Mouse (Mus musculus): ENCODE results near the gene Cplx2.

The Cplx2 gene

DNA sequence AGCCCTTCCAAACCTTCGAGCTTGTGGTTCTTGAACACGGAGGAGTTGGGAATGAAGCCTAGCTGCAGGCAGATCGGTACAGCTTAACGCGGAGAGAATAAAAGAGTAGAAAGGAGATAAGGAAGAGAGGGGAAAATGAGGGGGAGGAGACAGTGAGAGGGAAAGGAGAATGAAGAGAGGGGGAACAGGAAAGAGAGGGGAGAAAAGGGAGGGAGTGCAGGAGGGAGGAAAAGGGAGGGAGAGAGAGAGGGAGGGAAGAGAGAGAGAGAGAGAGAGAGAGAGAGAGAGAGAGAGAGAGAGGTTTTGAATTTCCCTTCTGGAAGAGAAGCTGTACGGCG lies at the start of gene Cplx2:
Gene Cplx2, plus strand, starts transcription at position 301 of the 338 bp plus-strand sequence.
- DNase-seq = no peak

DNA sequence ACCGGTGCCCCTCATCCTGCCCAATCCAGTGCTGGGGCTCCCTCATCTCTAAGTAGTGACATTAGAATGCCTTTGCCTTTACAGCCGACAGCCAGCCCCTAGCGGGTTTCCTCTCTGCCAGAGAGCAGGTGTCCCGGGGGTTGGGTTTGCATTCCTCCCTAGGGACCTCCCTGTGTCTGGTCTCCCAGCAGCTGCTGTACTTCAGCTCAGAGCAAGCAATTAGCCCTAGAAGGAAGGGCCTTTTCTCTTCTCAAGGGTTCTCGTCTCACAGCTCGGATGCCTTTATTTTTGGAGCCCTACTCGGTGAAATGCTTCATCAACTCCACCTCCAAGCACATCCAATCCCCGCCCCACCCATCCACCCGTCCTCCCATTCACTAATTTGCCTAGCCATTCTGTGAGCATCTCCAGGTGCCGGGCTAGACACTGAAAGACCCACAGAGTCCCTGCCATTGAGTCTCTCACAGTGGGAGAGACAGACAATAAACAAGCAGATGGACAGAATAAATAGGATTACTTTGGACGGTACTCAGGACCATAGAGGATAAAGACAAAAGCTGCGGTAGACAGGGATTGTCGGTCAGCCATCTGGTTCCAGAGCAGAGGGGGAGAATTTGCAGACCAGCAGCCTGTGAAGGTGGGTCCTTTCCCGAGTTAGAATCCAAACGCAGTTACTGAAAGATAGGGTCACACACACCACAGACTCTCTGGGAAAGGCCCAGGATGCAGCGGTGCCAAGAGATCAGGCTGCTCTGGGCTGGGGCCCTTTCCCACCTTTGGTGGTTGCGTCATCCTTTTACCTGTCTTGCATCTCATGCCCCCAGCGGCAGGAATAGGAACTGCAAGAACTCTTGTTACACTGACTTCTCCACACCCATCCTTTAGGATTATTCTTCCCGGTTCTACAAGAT lies 48.5 kb upstream of the Cplx2 start:
- DNase-seq = peak; percentile 23 to 65

DNA sequence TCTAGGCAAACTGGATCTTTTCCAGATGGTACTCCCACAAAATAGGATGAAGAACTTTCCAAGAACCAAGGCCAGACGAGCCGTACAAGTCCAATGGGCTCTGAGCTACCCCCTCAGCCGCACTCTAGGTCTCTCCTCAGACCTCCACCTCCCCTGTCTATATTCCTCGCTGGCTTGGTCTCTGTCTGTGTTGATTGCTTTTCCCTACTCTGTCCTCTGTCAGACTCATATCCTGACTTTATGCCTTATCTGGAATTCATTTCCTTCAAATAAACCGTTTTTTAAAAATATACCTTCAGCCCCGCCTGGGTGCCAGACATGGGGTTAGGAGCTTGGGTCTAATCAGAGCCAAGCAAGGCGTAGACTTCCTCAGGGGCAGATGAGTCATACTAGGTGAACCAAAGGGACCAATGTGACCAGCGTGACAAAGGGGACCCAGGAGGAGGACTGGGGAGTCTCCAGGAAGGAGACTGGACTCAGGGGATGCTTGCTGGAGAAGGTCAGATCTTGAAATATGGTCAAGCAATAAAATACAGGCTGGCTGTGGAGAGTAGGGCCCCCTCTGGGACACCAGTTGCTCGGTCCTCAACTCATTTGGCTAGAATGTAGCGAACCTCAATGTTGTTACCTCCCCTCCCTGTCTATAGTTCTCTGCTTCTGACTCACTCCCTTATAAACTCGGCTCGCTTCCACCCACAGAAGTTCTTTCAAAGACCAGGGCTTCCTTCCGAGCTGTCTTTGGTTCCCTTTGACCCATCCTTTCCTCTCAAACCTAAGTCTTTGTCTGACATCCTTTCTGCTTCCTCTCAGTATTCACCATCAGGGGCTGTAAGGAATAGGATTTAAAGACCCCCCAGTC lies 47.6 kb upstream of the Cplx2 start:
- no peak for DNase-seq

DNA sequence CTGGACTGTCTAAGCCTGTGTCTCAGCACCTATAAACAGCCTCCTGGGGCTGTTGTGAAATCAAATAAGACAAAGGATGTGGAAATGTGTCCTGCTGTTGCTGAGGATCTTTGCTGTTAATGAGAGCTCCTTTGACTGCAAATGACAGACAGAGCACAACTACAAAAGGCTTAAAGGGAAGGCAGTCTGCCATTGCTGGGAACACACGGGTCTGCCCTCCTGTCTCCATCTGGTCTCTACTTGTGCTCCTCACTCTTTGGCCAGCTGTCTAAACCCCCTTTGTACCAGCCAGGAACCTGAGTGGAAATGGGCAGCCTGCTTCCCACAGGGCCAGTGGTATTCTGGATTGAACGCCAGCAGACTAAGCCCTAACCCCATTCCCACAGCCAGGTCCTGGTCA lies 47.0 kb upstream of the Cplx2 start:
- no peak for DNase-seq

DNA sequence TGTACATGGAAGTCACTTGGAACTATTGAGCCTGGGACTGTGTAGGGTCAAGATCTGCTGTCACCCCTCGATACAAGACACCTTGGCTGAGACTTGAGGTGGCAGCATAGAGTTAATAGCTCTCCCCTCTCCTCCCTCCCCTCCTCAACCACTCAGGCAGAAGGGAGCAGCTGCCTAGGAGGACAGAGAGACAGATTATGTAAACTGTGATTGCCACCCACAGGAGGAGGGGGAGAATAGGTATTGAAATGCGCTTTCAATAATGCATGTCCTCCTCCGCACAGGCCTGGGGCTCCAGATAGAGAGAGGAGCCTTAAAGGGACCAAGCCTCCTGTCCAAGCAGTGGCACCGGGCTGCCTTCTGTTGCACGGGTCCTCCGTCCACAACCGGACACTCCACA lies 45.3 kb upstream of the Cplx2 start:
- no peak for DNase-seq

DNA sequence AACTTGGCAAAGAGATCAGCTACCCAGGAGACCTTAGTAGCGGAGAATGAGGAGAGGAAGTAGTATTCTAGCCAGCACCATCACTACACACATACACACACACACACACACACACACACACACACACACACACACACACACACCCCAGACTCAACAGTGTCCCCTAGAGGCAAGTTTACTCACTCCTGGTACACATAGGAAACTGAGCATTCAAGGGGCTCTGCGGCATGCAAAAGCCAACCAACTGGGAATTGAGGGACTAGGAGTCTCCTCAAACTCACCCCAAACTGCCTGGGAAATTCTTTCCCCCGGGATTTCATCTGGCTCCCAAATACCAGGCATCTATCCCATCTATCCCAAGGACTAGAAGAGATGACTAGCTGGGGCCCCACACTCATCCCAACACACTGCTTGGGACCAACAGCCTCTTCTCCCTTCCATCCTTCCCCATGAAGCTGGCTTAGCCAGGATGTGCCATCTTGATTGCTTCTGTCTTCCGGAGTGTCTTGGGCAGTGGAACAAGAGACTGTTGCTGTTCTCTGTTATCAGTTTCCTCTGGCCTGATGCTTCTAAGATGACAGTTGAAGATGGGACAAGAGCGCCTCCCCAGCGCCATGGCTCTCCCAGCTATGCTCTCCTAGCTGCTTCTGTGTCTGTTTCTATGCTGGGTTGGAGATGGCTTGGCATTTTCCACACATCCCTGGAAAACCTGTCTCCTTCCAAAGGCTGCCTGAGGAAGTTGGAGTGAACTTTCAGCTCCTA lies 44.3 kb upstream of the Cplx2 start:
- DNase-seq = no peak

DNA sequence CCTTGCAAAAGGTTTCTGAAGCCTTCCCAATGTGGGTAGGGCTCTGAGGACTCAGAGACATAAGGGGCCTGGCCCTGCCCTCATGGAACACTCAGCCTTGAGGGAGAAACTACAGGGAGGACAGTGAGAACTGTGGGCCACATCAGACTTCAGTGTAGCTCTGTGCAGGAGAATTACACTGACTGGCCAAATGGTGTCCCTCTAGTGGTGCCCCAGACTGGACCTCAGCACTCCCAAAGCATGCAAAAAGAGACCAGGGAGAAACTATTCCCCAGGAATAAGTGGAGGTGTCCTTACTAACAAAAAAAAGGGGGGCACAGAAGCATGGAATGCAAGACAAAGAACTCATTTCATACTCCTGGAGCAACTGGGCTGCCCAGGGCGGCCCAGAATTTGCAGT lies 43.1 kb upstream of the Cplx2 start:
- no peak for DNase-seq

DNA sequence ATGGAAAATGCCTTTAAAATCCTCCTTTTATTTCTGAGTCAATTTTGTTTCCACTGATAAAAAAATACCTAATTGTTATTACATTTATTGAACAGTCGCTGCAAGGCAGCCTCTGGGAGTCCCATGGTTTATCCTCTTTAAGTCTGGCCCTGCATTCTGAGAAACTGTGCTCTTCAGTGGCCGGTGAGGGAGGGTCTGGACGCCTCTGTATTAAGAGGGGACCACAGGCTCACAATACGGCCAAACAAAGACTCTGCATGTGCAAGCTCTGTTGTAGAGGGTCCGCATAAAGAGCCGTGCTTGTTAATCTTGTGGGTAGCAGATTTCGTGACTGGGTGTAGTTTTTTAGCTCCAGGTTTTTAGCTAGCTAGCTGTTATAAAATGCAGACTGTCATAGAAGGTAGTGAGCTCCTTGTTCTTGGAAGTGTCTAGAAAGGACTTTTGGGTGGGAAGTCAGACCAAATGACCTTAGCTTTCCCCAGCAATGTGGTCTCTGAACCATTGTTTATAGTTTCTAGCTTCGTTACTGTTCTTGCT lies 42.1 kb upstream of the Cplx2 start:
- DNase-seq = no peak

DNA sequence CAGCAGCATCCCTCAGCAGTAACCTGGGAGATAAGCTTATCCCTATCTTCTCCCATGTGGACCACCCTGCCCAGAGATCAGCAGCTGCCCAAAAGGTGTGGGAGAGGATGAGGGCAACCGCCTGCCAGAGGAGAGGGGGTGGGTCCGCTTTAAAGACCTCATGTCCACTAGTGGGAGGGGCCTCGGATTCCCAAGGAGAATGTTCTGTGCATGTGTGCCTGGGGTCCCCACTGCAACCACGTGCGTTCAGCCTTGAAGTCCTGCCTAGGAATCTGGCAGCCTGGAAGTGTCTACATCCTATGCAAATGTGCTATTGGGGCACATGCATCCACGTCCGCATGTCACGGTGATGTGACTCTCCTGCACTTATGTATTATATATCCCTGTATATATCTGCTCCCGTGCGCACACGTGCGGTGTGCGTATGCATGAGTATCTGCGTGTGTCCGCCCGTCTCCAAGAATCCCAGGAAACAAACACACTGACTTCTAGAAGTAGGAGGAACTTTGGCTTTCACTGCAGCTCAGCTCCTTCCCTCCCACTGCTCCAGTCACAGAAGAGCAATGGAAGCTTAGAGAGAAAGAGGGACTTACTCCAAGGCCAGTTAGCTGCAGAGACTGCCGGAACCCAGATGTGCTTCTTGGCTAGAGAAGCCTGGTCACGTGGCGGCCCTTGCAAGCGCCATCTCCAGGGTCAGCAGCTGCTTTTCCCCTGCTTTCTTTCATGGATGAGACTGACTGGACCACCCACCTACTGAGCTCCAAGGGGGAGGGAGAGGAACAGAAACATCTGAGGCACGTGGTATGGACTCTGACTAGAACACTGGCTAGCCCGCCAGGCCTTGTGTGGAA lies 39.1 kb upstream of the Cplx2 start:
- no peak for DNase-seq

DNA sequence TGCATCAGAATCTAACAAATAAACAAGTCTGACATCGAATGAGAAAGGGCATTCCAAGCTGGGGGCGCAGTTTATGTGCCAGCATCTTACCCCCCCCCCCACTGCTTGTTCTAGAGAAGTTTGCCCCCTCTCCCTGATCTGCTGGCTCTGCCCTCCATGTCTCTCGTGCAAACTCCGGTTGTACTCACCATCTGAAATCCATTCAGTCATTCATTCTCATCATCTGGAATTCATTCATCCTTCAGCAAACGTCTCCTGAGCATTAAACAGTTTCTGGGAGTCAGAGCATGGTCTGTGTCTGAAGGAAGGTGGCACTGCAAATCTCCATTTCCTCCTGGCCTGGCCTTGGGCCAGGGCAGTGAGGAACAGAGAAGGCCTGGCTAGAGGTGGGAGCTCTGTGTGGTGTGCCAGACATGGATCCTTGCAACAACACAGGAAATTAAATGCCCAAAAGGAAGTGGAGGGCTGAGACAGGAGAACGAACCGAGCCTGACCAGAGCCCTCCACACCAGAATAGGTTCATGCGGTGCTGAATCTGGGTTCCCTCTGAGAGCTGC lies 38.1 kb upstream of the Cplx2 start:
- DNase-seq = no peak

DNA sequence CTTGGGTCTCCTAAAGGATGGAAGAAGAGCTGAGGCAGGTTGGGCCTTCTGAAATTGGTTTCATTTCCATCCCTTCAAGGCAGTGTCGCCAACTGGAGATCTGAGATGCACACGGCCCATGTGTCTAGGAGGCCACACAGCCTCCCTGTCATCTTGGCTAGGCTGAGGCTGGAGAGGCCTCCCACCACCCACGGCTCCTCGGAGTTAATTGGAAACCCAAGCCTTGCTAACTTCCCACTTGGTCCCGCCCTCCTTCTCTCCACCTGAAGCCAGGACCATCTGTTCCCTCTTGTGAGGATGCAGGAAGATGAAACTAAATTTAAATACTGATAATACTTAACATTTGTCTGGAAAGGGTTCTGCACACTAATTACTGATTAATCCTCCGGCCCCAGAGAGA lies 34.1 kb upstream of the Cplx2 start:
- no peak for DNase-seq

DNA sequence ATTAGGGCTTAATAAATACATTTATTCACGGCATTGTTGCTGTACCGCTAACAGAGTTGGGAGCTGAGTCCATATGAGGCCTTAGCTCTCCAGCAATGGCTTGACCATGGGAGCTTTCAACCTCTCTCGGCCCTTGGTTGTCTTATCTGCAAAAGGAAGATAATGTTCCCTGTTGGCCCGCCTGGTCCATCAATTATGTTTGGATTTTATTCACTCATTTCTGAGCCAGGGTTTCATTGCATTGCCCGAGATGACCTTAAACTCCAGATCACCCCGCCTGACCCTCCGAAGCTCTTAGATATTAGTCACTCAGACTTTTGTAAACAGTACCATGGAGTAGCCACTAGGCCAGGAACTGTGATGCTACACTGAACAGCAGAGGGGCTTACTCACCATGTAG lies 33.6 kb upstream of the Cplx2 start:
- no peak for DNase-seq

DNA sequence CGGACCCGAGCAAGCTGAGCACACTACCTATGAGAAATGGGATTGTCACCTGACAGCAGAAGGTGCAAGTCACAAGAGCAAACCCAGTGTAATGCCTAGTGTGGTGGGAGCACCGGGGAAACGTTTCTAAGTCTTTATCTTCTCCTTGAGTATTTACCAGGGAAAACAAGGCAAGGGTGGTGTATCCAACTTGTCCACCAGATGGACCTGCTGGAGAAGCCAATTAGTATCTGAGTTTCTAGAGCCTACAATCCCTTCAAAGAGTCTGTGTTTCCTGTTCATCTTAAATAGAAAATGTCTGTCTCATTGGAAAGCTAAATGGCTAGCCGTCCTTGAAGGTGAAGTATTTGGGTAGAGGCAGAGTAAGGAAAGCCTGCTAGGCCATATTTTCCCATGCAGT lies 32.3 kb upstream of the Cplx2 start:
- DNase-seq = no peak

DNA sequence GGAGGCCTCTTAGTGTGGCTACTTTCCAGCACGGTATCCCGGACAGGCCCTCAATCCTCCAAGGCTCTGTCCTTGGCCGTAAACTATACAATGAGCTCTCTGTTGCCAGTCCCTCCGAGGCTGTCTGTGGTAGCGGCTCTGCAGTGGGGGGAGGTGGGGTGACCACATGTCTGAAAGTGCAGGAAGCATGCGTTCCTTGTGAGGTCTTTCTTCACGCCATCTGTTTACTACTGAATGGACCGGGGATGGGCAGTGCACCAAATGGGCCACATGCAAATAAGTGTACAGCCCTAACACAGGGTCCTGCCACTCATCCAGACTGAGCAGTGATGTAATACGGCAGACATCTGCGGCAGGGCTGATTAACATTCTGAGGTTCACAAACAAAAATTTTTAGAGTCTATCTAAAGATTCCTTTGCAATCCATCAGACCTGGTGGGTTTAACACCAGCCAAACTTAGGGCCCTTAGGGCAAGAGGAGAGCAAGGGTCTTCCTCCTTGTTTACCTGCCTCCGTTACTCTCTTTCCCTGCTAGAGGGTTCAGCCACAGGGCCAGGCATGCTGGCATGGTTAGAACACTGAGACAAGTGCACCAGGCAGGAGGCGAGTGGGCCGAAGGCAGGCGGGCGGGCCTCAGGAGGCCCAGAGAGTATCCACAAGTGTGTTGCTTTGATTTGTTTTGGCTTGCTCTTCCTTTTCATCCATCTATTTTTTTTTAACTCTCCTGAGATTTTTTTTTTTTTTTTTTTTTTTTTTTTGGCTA lies 25.1 kb upstream of the Cplx2 start:
- no peak for DNase-seq

DNA sequence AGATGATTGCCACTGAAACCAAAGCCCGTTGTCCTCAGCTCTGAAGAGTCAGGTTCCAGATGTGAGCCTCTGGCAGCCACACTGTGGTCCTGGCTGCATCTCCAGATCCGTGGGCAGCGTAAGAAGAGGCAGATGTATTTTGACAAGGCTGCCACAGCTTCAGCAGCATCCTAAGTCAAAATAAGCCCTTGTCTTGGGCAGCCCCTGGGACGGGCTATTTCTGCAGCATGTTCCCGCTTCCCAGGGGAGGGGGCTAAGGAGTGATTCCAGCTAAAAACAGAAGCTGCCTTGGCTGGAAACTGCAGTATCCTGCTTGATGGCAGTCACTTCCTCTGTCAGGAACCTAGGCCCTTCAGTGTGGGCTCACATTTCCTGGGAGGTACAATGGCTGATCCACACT lies 23.1 kb upstream of the Cplx2 start:
- DNase-seq = no peak

DNA sequence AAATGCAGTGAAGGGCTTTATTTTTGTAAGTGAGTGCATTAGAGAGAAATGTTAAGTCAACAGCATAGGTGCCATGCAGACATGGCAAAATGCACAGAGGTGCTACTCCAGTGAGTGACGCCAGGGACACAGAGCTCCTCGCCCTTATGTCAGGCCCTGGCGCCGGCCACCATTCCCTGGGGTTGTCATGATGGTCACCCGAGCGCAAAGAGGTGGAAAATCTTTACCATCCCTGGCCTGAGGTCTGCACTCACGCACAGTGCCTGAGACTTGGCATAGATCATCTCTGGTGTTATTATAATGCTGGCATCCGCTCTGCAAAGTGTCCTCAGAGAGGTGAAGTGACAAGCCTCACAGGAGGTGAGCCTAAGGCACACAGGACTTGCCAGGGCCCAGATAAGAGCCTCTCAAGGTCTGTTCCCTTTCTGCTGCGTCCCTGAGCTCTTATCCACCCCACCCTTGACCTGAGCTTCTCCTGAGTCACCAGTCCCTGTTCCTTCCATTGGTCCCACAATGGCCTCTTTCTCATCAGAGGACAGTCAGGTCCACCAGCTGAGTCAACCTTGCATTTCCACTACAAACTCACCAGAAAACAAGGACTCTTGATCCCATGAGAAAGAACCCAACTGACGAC lies 21.9 kb upstream of the Cplx2 start:
- no peak for DNase-seq

DNA sequence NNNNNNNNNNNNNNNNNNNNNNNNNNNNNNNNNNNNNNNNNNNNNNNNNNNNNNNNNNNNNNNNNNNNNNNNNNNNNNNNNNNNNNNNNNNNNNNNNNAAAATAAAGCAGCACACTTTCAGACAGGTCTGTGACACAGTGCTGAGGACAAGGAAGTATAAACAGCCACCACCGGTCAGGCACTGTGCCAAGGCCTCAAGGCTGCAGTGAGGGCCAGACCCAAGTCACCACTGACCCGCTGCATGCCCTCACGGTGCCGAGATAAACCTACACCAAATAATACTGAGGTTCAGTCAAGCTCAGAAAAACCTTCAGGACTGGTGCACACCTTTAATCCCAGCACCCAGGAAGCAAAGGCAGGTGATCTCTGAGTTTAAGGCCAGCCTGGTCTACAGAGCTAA lies 13.7 kb upstream of the Cplx2 start:
- no peak for DNase-seq

DNA sequence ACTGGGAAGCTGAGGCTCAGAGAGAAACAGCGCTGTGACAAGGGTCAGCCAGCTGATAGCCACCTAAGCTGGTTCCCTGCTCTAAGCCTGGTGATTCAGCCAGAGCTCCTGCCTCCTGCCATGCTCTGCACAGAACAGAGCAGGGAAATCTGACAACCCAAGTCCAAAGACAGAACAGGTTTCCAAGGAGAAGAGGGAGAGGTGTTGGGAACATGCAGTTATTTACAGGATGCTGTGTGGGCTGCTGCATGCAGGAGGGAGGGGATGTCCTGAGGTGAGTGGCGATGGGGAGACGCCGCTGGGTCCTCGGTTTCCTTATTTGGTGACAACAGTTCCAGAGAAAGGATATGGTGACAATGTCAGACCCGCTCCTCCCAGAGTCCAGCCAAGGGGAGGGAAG lies 12.0 kb upstream of the Cplx2 start:
- no peak for DNase-seq

DNA sequence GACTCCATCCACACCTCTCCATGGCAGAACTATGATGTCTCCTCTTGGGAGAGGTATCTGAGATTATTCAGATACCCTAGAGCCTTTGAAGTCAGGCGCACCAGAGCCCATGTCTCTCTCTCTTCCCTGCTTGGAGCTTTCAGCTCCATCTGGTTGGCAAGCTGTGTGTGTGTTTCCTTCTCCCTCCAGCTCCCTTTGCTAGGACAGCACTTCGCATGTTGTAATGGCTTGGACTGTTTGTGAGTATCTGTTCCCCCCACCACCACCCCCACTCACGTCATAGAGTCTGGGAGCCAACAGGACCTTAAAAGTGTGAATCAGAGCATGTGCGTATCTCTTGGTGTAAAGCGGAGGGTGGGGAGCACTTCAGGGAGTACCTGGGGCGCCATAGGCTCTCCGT lies 6.5 kb upstream of the Cplx2 start:
- DNase-seq = no peak

DNA sequence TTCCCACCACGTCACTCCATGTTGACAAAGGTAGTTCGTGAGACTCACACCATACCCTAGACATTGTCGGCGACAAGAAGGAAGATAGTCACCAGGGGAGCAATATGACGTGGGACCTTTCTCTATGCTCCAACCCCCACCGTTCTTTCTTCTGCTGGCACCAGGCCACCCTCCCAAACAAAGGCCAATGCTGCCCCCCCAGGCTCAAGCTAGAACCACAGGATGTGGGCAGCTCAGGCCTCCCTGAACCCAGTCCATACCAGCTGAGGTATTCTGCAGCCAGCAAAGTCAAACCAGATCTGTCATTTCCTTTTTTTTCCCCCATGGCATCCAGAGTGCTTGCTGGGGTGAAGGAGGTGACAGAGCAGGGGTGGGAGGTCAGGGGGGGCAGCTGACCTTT lies 3.4 kb upstream of the Cplx2 start:
- DNase-seq = peak in 1 of 2 experiments; percentile 36

DNA sequence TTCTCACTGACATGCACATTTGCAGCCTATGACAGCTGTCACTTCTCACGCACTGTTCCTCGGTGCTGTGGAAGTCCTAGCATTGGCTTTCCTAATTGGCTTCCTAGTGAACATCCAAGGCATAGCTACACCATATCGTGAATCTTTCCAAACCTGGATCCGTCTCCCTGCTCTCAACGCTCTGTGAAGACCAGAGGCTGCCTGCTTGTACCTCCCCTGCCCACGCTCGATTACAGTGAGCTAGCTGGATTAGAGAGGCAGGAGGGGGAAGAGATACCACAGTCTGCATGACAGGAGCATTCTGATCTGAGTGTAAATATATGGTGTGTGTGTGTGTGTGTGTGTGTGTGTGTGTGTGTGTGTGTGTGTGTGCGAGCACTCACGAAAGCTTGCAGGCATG lies 3.0 kb upstream of the Cplx2 start:
- no peak for DNase-seq

Data from spleen, adult 18-20 months (tissue).